Mouse (Mus musculus) heart, embryonic 12.5 days (tissue): ENCODE data around the gene Ifnl3. TPM values are rescaled to one million over a fixed set of nuclear protein-coding genes. Genes with fewer than 3 reads are reported as not detected.
"Not testable (repeated sequence)": the region's sequence is repeated elsewhere in the genome, so short reads cannot be mapped to it uniquely, and the experiment has no call there.

Experiments used
- ATAC-seq: fragments of 200-750 bp; cut with Nextera tagmentation; 2 replicates; pipeline ENCODE4 v1.8.0; 2017; ENCODE audit warnings: moderate TSS enrichment, moderate library complexity; ENCODE audit not compliant: insufficient number of reproducible peaks, low FRiP score
- H3K27ac ChIP-seq: fragments of 300-500 bp; sonication (generic); 2 replicates; pipeline ENCODE4 v1.5.1; 2016; ENCODE audit warnings: mild to moderate bottlenecking, moderate library complexity; ENCODE audit not compliant: poor library complexity, severe bottlenecking
- H3K27me3 ChIP-seq: fragments of 300-500 bp; sonication (generic); replicated peaks from 2 replicates; pipeline ENCODE4 v1.6.1; 2016; ENCODE audit warnings: mild to moderate bottlenecking, moderate library complexity
- H3K36me3 ChIP-seq: fragments of 300-500 bp; sonication (generic); 2 replicates; pipeline ENCODE4 v1.6.1; 2016; ENCODE audit warnings: mild to moderate bottlenecking, moderate library complexity
- H3K4me1 ChIP-seq: fragments of 300-500 bp; sonication (generic); replicated peaks from 2 replicates; pipeline ENCODE4 v1.6.1; 2016; ENCODE audit warnings: mild to moderate bottlenecking
- H3K4me2 ChIP-seq: fragments of 300-500 bp; sonication (generic); 2 replicates; pipeline ENCODE4 v1.6.1; 2016; ENCODE audit warnings: mild to moderate bottlenecking, moderate library complexity
- H3K4me3 ChIP-seq: fragments of 300-500 bp; sonication (generic); 2 replicates; pipeline ENCODE4 v1.5.1; 2016; ENCODE audit warnings: mild to moderate bottlenecking
- H3K9ac ChIP-seq: fragments of 300-500 bp; sonication (generic); 2 replicates; pipeline ENCODE4 v1.6.1; 2016; ENCODE audit warnings: mild to moderate bottlenecking, moderate library complexity
- H3K9me3 ChIP-seq: fragments of 300-500 bp; sonication (generic); replicated peaks from 2 replicates; pipeline ENCODE4 v1.6.1; 2016; ENCODE audit warnings: mild to moderate bottlenecking, moderate library complexity
- WGBS: fragments of 180-500 bp; shearing (Covaris S2); methylation state at CpG from one replicate; pipeline ENCODE4 v1.1.7; 2016; 5-methylcytosine and 5-hydroxymethylcytosine counted together
- polyA plus RNA-seq: library from polyadenylated mRNA; unstranded; fragments of >200 nt; fragmentation: Nextera tagmentation; extraction: Ambion mirVana; gene quantifications from 2 replicates; pipeline ENCODE4 v1.2.1, GENCODE M21; 2016

Ifnl3 gene
- not detected in 2 replicates for polyA plus RNA-seq

DNA sequence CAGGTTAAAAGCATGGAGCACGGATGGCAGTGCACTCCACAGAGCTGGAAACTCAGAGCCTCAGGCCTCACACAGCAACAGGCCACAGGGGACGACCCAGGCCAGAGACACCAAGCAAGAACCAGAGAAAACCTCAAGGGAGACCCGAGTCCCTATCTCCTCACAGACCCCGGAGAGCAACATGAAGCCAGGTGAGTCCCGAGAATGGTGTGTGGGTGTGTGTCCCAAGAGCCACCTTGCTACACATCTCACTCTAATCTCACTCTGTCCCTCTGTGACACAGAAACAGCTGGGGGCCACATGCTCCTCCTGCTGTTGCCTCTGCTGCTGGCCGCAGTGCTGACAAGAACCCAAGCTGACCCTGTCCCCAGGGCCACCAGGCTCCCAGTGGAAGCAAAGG, at the start of gene Ifnl3:
Ifnl3 (plus strand) TSS at position 301 of the 400 bp plus-strand sequence.
- not testable (repeated sequence) for H3K4me1 ChIP-seq, H3K4me3 ChIP-seq, ATAC-seq, H3K27ac ChIP-seq, H3K36me3 ChIP-seq, H3K9ac ChIP-seq, H3K4me2 ChIP-seq, H3K27me3 ChIP-seq, H3K9me3 ChIP-seq
- WGBS, result 61% methylated on average over 5 of the region's 6 CpGs

DNA sequence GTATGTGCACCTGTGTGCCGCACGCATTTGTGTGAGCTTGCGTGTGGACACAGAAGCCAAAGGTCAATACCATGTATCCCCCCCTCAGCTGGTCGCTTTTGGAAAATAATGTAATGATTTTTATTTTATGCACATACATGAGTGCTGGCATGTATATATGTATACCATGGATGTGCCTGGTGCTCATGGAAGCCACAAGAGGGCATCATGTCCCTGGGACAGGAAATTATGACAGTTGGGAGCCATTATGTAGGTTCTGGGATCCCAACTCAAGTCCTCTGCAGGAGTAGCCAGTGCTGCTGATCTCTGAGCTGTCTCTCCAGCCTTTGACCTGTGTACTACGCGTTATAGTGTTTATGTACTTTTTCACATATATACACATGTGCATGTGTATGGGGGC, 46.4 kb upstream of the Ifnl3 start:
- ATAC-seq, result no peak
- Histone ChIP-seq H3K4me2 (no peak overlapping the region), H3K4me3 (no peak overlapping the region), H3K9me3 (0 out of 2 replicates have a peak, but pooled peaks cover 6% of the 10 kb centered on the region), H3K4me1 (peaks cover 5% of the 10 kb centered on the region), H3K9ac (no peak overlapping the region), H3K36me3 (no peaks in the 10 kb centered on the region), H3K27ac (no peak overlapping the region), H3K27me3 (no peaks in the 10 kb centered on the region)
- 81% methylated on average over 6 of the region's 6 CpGs for WGBS

GRCm38 (mm10) chr7:28477363-28477762, 45.3 kb upstream of the Ifnl3 start:
- Histone ChIP-seq H3K36me3 (no peaks in the 10 kb centered on the region), H3K9me3 (0 out of 2 replicates have a peak, but pooled peaks cover 6% of the 10 kb centered on the region), H3K27ac (no peak overlapping the region), H3K9ac (no peak overlapping the region), H3K4me3 (no peak overlapping the region), H3K4me2 (no peak overlapping the region), H3K27me3 (no peaks in the 10 kb centered on the region), H3K4me1 (no peaks in the 10 kb centered on the region)
- ATAC-seq, result no peak
- WGBS, result 78% methylated on average over 5 of the region's 5 CpGs

- Histone ChIP-seq H3K27ac (no peak overlapping the region), H3K4me3 (no peak overlapping the region), H3K9me3 (0 out of 2 replicates have a peak, but pooled peaks cover 6% of the 10 kb centered on the region), H3K4me2 (no peak overlapping the region), H3K9ac (no peak overlapping the region), H3K4me1 (no peaks in the 10 kb centered on the region), H3K27me3 (no peaks in the 10 kb centered on the region), H3K36me3 (no peaks in the 10 kb centered on the region)
- ATAC-seq, result no peak
- WGBS, result 6% methylated on average over 8 of the region's 8 CpGs
Measured at GRCm38 (mm10) chr7:28478854-28479253, 43.8 kb upstream of the Ifnl3 start.

DNA sequence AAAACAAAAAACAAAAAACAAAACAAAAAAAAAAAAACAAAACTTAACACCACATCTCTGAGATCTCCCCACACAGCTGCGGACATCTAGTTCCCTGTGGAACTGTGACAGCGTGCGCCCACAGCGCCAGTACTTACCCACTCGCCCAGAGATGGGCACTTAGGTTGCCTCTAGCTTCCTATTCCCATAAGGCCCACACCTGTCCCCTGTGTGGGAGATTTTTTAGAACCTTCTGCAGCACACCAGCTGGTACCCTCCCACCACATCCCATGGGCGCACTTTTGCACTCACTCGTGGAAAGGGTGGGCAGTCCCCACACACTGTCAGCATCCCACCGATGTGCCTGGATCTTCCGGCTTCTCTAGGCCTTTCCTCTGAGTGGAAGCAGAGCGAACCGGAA, 39.8 kb upstream of the Ifnl3 start:
- Histone ChIP-seq H3K4me1 (peaks cover 2% of the 10 kb centered on the region; the same call in 1 of the 2 replicates), H3K4me3 (no peak overlapping the region), H3K27ac (no peak overlapping the region), H3K27me3 (peaks cover 8% of the 10 kb centered on the region; the same call in 1 of the 2 replicates), H3K36me3 (no peaks in the 10 kb centered on the region), H3K4me2 (no peak overlapping the region), H3K9ac (no peak overlapping the region), H3K9me3 (0 out of 2 replicates have a peak, but pooled peaks cover 6% of the 10 kb centered on the region)
- WGBS, result 79% methylated on average over 11 of the region's 11 CpGs
- ATAC-seq, result no peak

DNA sequence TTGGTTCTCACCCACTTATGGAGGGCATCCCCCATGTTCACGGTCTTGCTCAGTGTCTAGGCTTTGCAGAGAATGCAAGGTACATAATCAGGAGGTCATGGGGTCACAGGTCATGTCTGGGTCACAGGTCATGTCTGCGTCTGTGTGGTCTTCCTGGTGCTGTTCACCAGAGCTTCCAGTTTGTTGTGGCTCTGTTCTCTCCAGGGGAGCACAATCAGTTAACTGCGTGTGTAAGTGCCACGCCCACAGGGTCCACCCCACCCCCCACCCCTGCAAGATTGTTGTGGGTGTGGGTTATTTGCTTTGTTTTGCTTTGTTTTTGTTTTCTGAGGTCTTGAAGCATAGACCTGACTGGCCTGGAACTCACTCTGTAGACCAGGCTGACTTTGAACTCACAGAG, 38.4 kb upstream of the Ifnl3 start:
- Histone ChIP-seq H3K27me3 (peaks cover 17% of the 10 kb centered on the region), H3K4me2 (no peak overlapping the region), H3K9me3 (0 out of 2 replicates have a peak, but pooled peaks cover 6% of the 10 kb centered on the region), H3K4me1 (peaks cover 6% of the 10 kb centered on the region; the same call in 1 of the 2 replicates), H3K27ac (no peak overlapping the region), H3K4me3 (no peak overlapping the region), H3K36me3 (no peaks in the 10 kb centered on the region), H3K9ac (no peak overlapping the region)
- 36% methylated on average over 4 of the region's 4 CpGs for WGBS
- ATAC-seq, result no peak

GRCm38 (mm10) chr7:28488030-28488491, 34.6 kb upstream of the Ifnl3 start:
- peaks cover 11% of the 10 kb centered on the region; the same call in 1 of the 2 replicates for H3K4me1 ChIP-seq
- peak overlapping the region; percentile 53 for H3K4me2 ChIP-seq
- peak overlapping the region; percentile 11; the same call in 1 of the 2 replicates for H3K4me3 ChIP-seq
- no peak overlapping the region for H3K27ac ChIP-seq
- no peaks in the 10 kb centered on the region for H3K9me3 ChIP-seq
- H3K36me3 ChIP-seq, result no peaks in the 10 kb centered on the region
- H3K27me3 ChIP-seq, result peaks cover 19% of the 10 kb centered on the region
- ATAC-seq, result no peak
- H3K9ac ChIP-seq, result no peak overlapping the region
- WGBS, result 3% methylated on average over 16 of the region's 16 CpGs

- no peak overlapping the region for H3K27ac ChIP-seq
- no peaks in the 10 kb centered on the region for H3K9me3 ChIP-seq
- peaks cover 13% of the 10 kb centered on the region for H3K27me3 ChIP-seq
- peak overlapping the region; percentile 39 for H3K4me2 ChIP-seq
- 2% methylated on average over 10 of the region's 10 CpGs for WGBS
- peak; percentile 6; the same call in 1 of the 2 replicates for ATAC-seq
- H3K4me1 ChIP-seq, result peaks cover 11% of the 10 kb centered on the region; the same call in 1 of the 2 replicates
- no peak overlapping the region for H3K4me3 ChIP-seq
- no peaks in the 10 kb centered on the region for H3K36me3 ChIP-seq
- H3K9ac ChIP-seq, result no peak overlapping the region
Measured at GRCm38 (mm10) chr7:28490410-28490809, 32.2 kb upstream of the Ifnl3 start.

DNA sequence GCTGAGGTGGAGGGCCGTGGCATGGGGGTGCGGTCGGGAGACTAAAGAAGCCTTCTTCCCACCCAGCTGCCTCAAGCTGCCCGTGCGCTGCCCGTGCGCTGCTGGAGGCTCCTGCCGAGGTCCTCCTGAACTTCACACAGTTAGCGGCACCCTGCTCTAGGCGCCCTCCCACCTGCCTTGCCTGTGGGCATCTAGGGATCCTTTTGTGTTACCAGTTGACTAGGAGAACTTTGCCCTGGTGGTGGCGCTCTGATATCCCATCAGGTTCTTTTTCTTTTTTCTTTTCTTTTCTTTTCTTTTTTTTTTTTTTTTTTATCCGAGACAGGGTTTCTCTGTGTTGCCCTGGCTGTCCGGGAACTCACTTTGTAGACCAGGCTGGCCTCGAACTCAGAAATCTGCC, 31.7 kb upstream of the Ifnl3 start:
- WGBS, result 34% methylated on average over 14 of the region's 14 CpGs
- Histone ChIP-seq H3K27me3 (peaks cover 13% of the 10 kb centered on the region), H3K27ac (no peak overlapping the region), H3K4me1 (peaks cover 11% of the 10 kb centered on the region; the same call in 1 of the 2 replicates), H3K4me3 (no peak overlapping the region), H3K36me3 (no peaks in the 10 kb centered on the region), H3K9me3 (no peaks in the 10 kb centered on the region), H3K9ac (no peak overlapping the region), H3K4me2 (peak overlapping the region; percentile 39)
- ATAC-seq, result no peak

DNA sequence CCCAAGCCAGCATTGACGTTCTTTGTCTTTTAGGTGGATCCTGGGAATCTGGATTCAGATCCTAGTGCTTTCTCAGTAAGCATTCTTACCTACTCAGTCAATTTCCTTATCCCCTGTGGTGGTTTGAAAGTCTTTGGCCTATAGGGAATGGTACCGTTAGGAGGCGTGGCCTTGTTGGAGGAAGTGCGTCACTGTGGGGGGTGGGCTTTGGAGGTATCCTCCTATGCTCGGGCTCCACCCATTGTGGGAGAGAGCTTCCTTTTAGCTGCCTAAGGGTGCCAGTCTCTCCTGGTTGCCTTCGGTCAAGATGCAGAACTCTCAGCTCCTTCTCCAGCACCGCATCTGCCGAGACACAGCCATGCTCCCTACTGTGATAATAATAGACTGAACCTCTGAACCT, 30.3 kb upstream of the Ifnl3 start:
- no peak for ATAC-seq
- 77% methylated on average over 8 of the region's 8 CpGs for WGBS
- peaks cover 13% of the 10 kb centered on the region for H3K27me3 ChIP-seq
- no peak overlapping the region for H3K27ac ChIP-seq
- H3K36me3 ChIP-seq, result no peaks in the 10 kb centered on the region
- H3K9ac ChIP-seq, result no peak overlapping the region
- no peak overlapping the region for H3K4me2 ChIP-seq
- H3K9me3 ChIP-seq, result no peaks in the 10 kb centered on the region; the same call in 1 of the 2 replicates
- peaks cover 11% of the 10 kb centered on the region; the same call in 1 of the 2 replicates for H3K4me1 ChIP-seq
- no peak overlapping the region for H3K4me3 ChIP-seq

DNA sequence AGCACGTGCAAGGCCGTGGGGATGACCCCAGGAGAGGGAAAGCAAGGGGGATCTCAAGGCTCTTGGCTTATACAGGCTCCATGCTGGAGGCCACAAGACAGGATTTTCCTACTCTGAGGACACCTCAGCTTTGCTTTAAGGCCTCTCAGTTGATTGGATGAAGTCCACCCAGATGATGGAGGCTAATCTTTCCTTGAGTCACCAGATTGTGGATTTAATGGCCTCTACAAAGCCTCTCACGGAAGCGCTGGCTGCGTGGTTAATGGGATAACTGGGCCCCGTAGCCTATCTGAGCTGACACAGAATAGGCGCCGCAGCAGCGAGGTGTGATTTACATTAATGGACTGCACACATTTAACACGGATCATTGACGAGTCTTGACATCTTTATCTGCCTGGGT, 27.2 kb upstream of the Ifnl3 start:
- WGBS, result 73% methylated on average over 11 of the region's 11 CpGs
- Histone ChIP-seq H3K9ac (no peak overlapping the region), H3K4me1 (0 out of 2 replicates have a peak, but pooled peaks cover 5% of the 10 kb centered on the region), H3K4me3 (no peak overlapping the region), H3K27ac (no peak overlapping the region), H3K27me3 (no peaks in the 10 kb centered on the region; the same call in 1 of the 2 replicates), H3K9me3 (peaks cover 3% of the 10 kb centered on the region; the same call in 1 of the 2 replicates), H3K36me3 (no peaks in the 10 kb centered on the region), H3K4me2 (no peak overlapping the region)
- no peak for ATAC-seq

DNA sequence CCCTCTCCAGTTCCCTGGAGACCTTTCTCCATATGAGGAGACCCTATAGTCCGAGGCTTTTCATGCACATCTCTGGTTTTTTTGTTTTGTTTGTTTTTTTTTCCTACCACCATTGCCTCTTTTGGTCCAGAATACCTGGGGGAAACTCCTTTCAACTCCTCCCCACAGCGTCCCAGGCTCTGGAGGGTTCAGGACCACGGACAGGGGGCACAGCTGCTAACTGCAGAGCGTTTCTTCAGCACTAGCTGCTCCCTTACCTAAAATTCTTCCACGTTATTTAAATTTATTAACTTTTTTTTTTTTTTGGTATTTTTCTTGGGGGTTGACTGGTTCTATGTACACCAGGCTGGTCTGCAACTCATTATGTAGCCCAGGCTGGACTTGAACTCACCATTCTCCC, 17.1 kb upstream of the Ifnl3 start:
- Histone ChIP-seq H3K4me3 (no peak overlapping the region), H3K4me1 (no peaks in the 10 kb centered on the region), H3K9ac (no peak overlapping the region), H3K27ac (no peak overlapping the region), H3K27me3 (peaks cover 9% of the 10 kb centered on the region; the same call in 1 of the 2 replicates), H3K4me2 (no peak overlapping the region), H3K9me3 (peaks cover 3% of the 10 kb centered on the region; the same call in 1 of the 2 replicates), H3K36me3 (no peaks in the 10 kb centered on the region)
- no peak for ATAC-seq
- 6% methylated on average over 5 of the region's 5 CpGs for WGBS
